Mouse (Mus musculus) CD4-positive, CD25-positive, alpha-beta regulatory T cell, adult 4 months (primary cell): ENCODE results near the gene F11r. TPM values are rescaled to one million over a fixed set of nuclear protein-coding genes. Genes with fewer than 3 reads are reported as not detected.
A peak's percentile ranks its signal among the peaks of the same experiment; 100 is the strongest.

Experiments
- ATAC-seq: one replicate; pipeline ENCODE4 v1.8.0; 2017
- polyA plus RNA-seq, 2 experiments: library from polyadenylated mRNA; unstranded; fragments of 100-300 nt; shearing (Covaris generic); gene quantifications; one replicate each; pipeline ENCODE4 v1.2.1; 2017

The F11r gene
- polyA plus RNA-seq, result 1 to 10 TPM in 1 of 2 experiments, under 1 TPM in 1; 0.16 to 1.1 TPM

GRCm38 (mm10) chr1:171437264-171438013, at the start of gene F11r:
TSS of gene F11r (plus strand) at chr1:171437535.
- peak; percentile 93 for ATAC-seq

GRCm38 (mm10) chr1:171388376-171389102, 48.8 kb upstream of the F11r start, which contains the start of gene Arhgap30:
TSS of gene Arhgap30 (plus strand) at chr1:171388954.
- ATAC-seq, result peak; percentile 86

- ATAC-seq, result peak; percentile 74
Observed at GRCm38 (mm10) chr1:171390101-171390500, 47.2 kb upstream of the F11r start.

DNA sequence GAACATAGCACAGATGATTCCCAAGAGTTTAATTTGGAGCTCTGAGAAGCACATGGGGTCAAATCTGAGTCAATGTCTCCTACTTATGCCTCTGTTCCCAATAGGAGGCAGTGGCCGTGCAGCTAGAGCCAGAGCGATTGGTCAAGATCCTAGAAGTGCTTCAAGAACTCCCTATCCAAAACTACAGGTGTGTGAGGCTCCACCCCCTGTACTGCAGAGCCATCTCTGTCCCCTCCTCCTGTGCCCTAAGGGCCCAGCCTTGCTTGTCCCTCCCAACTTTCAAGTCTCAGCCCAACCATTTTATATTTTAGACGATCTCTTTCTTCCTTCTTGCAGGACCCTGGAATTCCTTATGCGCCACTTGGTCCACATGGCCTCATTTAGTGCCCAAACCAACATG, 35.5 kb upstream of the F11r start:
- ATAC-seq, result no peak

DNA sequence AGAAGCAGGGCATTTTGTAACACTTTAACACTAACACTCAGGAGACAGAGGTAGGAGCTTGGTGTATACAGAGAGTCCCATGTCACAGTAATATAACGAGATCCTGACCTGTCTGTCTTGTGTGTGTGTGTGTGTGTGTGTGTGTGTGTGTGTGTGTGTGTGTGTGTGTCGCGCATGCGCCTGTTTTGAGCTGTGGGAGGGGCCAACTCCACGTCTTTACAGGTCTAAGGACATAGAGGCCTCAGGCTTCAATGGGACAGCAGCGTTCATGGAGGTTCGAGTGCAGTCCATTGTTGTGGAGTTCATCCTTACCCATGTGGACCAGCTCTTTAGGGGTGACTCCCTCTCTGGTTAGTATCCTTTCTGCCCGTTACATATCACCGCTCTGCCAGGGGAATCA, 34.3 kb upstream of the F11r start:
- no peak for ATAC-seq

- no peak for ATAC-seq
Observed at GRCm38 (mm10) chr1:171407263-171407662, 30.1 kb upstream of the F11r start.

DNA sequence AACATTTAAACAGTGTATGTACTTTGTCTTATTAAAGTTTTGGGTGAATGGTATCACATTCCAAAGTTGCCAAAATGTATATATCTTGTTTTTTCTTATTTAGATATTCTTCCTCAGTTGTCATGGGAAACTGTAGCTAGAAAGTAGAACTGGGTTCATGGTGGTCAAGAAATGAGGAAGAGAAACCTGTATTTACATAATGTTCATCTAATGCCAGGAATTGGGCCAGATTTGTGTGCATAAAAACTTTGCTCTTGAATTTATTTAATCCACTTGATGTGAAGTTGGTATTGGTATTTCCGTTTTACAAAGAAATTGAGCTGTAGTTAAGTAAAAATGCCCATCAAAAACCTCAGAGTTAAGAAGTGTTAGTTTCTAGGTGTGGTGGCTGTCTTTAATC, 27.1 kb upstream of the F11r start:
- no peak for ATAC-seq

GRCm38 (mm10) chr1:171410947-171411484, 26.3 kb upstream of the F11r start, which contains the start of gene Usf1:
TSS of gene Usf1 (plus strand) at chr1:171411313.
- ATAC-seq, result peak; percentile 86

DNA sequence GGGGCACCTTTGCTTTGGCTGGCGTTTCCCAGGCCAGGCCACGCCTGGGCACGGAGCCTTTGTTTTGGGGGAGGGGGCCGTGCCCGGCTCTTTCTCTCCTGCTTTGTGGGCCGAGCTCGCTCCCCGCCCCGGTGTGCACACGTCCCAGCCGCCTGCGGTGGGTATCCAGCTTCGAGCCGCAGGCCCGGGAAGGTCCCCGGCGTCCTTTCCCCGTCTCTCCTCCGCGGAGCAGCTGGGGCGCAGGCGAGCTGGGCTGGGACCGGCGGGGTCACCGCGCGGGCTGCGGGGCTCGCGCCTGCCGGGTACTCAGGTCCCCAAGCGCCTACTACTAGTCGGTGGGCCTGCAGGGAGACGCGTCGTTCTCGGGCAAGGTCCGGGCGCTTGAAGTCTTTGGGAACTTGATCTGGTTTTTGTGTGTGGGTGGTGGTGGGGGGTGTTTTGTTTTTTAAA, 25.8 kb upstream of the F11r start:
- peak; percentile 27 for ATAC-seq

GRCm38 (mm10) chr1:171412001-171412441, 25.3 kb upstream of the F11r start:
- ATAC-seq, result peak; percentile 49

GRCm38 (mm10) chr1:171412446-171412845, 24.9 kb upstream of the F11r start:
- peak; percentile 11 for ATAC-seq

DNA sequence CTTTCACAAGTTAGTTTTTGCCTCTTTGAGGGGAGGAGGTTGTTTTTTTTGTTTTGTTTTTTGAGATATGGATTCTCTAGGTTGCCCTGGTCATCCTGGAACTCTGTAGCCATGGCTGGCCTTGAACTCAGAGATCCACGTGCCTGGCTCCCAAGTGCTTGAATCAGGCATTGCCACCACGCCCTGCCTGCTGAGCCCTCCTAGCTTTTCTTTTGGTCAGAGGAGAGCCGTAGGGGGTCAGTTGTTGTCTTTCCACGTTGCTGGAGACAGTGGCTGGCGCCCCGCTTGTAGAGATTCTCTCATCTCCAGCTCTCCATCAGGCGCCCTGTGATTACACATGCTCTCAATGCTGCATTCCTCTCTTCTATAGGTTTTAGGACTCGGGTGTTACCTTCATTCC, 23.7 kb upstream of the F11r start:
- ATAC-seq, result no peak

DNA sequence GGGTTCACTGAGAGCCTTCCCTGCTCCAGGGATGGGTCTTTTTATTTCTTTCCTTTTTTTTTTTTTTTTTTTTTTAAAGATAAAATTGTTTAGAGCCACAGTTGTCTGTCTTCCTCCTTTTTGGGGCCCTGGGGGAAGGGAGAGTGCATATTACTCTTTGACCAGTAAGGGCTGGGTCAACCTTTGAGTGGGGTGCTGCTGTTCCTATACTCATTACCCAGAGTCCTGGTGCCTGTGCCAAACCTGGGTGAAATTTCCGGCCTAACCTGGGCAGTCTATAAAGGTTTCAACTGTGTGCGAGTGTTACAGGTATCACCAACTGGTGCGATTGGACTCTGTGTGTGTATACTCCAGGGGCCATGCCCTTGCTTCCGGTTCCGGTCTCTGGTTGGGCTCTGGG, 18.7 kb upstream of the F11r start, which contains the start of gene Tstd1:
Tstd1 (plus strand) TSS at position 213 of the 400 bp plus-strand sequence.
- ATAC-seq, result no peak

- no peak for ATAC-seq
Observed at GRCm38 (mm10) chr1:171419291-171419882, 17.9 kb upstream of the F11r start.

DNA sequence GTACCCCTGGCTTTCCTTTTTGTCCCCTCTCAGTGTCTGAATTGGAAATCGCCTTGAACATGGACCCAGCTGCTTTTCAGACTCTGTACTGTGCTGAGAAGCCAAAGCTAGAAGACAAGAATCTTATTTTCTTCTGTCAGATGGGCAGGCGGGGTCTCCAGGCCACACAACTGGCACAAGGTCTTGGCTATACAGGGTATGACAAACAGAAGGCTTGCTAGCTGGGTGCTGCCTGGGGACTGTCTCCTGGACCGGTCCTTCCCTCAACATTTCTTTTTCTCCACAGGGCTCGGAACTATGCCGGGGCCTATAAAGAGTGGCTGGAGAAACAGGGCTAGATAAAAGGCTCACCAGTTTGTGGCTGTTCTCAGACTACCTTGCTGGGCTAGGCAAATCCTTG, 17.4 kb upstream of the F11r start:
- no peak for ATAC-seq

GRCm38 (mm10) chr1:171422504-171423095, 14.7 kb upstream of the F11r start:
- no peak for ATAC-seq

- ATAC-seq, result no peak
Observed at GRCm38 (mm10) chr1:171424638-171425037, 12.7 kb upstream of the F11r start.

- no peak for ATAC-seq
Observed at GRCm38 (mm10) chr1:171425126-171425525, 12.2 kb upstream of the F11r start.

DNA sequence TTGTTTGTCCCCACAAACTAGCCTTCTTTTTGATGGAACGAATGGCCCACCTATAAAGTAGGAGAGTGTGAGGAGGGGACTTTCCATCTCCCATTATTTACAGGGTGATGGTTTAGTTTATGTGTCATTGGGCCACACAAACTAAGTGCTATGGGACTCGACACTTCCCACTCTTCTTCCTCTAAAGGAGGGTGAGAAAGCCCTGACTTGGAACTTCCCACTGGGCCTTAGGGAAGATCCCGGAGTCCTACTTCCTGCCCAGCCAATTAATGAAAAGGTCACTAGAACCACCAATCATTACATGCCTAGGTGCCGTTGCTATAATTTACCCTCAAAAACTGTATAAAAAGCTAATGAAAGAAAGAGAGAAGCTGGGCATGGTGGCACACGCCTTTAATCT, 5.2 kb upstream of the F11r start:
- ATAC-seq, result no peak

DNA sequence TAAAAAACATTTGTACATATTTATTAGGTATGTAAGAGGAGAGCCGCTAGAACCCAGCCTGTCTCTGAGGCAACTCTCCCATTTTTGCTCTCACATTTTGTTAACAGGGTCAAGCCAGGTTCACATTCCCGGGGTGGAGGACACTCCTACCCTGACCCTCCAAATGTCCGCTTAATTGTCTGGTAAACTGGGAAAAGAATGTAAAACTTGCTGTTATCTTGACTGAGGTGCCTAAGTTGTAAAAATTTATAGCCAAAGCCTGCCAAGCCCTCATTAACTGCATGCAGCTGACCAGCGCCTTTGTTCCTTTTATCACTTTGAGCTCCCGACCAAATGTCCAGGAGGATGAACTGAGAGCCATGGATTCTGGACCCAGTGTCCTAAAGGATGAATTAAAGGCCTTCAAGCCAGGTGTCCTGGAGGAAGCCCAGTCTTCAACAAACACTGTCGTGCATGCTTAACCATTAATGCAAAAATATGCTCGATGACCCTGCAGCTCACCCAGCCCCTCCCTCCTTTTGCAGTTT, 2.0 kb upstream of the F11r start:
- ATAC-seq, result no peak

DNA sequence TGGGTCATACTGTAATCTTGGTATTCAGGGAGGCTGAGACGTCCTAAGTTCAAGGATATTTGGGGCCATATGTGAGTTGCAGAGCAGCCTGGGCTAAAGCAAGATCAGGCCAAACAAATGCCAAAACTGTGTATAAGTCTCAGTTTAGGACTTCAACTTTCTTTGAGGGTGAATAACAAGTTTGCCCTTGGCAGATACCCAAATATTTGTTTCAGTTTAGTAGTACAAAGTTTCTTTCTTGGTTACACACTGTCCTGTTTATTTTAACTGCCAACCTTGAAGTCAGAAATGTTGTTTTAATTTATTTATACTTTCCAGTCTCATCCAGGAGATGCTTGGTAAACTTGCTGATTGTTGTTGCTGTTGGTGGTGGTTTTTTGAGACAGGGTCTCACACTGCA, 1.4 kb upstream of the F11r start:
- ATAC-seq, result no peak

GRCm38 (mm10) chr1:171438014-171438670, 807 bp downstream of the F11r start:
- no peak for ATAC-seq
